Mouse (Mus musculus): ENCODE data around the gene Cela3b. TPM values are rescaled to one million over a fixed set of nuclear protein-coding genes. Genes with fewer than 3 reads are reported as not detected.
A peak's percentile ranks its signal among the peaks of the same experiment; 100 is the strongest.

Cela3b gene
- 232 and 273 TPM in 2 replicates for polyA plus RNA-seq (2015; fragmentation: Nextera tagmentation; extraction: Ambion mirVana)

DNA sequence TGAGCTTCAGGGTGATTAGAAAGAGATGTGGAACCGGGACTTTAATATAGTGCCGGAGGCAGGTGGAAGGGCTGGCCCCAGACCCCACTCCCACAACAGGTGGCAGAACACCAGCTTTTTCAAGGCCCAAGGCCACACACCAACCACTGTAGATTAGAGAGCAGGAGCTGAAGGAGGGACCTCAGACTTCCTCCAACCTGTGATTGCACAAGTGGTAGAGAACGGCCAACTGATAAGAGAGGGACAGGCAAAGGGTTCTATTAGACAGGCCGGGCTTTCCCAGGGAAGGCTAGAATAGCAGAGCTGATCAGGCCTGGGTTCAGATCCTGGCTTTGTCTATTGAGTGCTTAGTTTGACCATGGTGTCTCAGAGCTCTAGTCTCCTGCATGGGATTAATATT lies at the start of gene Cela3b:
TSS of gene Cela3b (minus strand) at position 39 of the 400 bp plus-strand sequence.
- Histone ChIP-seq H3K9me3 (no peaks in the 10 kb centered on the region), H3K27me3 (replicated peaks) (no peaks in the 10 kb centered on the region), H3K36me3 (no peaks in the 10 kb centered on the region), H3K9ac (no peak within 1 kb of the TSS), H3K4me1 (no peaks in the 10 kb centered on the region), H3K27ac (no peak within 1 kb of the TSS), H3K4me2 (no peak within 1 kb of the TSS), H3K4me3 (replicated peaks) (no peak within 1 kb of the TSS)
- ATAC-seq (ENCODE audit: insufficient read depth, low FRiP score, low read depth) = peak; percentile 56
- WGBS = 75% methylated on average over 4 of the region's 4 CpGs

DNA sequence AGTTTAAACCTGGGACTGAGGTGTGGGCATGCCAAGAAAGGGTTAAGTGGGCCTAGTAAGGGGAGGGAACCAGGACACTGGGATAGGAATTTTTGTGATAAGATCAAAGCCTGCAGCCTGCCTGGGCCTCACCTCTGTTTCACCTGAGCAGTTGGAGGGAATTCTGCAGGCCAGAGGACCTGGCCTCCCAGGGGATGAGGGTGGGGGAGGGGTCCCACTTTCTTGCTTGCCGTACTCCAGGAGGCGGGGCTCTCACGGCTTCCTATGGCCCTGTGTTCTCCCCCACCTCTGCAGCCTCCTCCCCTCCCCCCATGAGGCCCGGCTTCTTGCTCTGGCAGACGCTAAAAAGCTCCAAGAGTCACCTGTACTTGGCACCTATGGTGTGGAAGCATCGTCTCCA lies 49.4 kb upstream of the Cela3b start:
- Histone ChIP-seq H3K27me3 (replicated peaks) (no peaks in the 10 kb centered on the region), H3K9ac (no peak overlapping the region), H3K36me3 (0 out of 2 replicates have a peak, but pooled peaks cover 3% of the 10 kb centered on the region), H3K9me3 (no peaks in the 10 kb centered on the region), H3K4me2 (peak overlapping the region; percentile 32; the same call in 1 of the 2 replicates), H3K27ac (peak overlapping the region; percentile 82; the same call in 1 of the 2 replicates), H3K4me3 (replicated peaks) (no peak overlapping the region), H3K4me1 (peaks cover 85% of the 10 kb centered on the region)
- 12% methylated on average over 6 of the region's 6 CpGs for WGBS
- ATAC-seq (ENCODE audit: insufficient read depth, low FRiP score, low read depth) = peak; percentile 27

DNA sequence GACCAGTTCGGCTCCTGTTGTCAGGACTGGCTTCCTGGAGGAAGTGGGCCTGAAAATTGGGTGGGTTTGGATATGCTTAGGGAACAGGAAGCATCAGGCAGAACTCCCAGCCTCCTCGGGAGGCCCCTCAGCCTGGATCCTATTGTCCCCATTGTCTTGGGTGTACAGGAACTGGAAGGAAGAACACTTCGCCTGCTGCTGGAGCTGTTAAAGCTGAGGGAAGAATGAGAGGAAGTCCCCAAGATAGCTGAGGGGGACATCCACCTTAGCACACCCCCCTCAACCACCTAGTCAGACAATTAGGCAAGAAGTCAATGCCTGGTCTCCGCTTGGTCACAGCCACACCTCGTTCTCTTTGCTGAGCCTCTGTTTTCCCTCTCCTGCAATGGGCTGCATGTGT lies 48.0 kb upstream of the Cela3b start:
- 55% methylated on average over 5 of the region's 5 CpGs for WGBS
- Histone ChIP-seq H3K9me3 (no peaks in the 10 kb centered on the region), H3K4me2 (no peak overlapping the region), H3K27me3 (replicated peaks) (no peaks in the 10 kb centered on the region), H3K36me3 (0 out of 2 replicates have a peak, but pooled peaks cover 3% of the 10 kb centered on the region), H3K4me1 (peaks cover 86% of the 10 kb centered on the region), H3K27ac (peak overlapping the region; percentile 82; the same call in 1 of the 2 replicates), H3K4me3 (replicated peaks) (no peak overlapping the region), H3K9ac (no peak overlapping the region)
- ATAC-seq (ENCODE audit: insufficient read depth, low FRiP score, low read depth) = no peak

DNA sequence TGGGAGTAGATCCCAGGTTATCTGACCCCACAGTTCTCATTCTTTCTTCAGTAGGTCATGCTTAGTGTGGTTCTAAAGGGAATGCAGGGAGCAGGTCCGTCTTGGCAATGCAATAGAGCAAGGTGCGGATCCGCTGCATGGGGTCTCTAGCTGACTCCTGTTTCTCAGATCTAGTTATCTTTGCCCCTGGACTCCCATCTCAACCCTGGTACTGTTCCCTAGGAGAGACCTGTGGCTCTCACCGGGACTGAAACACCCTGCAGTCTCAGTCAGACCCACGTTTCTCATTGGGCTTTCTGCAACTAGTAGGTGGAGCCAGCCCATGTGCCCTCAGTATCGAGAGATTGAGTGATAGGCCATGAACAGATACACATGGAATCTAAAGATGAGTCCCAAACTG lies 47.3 kb upstream of the Cela3b start:
- Histone ChIP-seq H3K4me2 (peak overlapping the region; percentile 46), H3K9me3 (no peaks in the 10 kb centered on the region), H3K27me3 (replicated peaks) (no peaks in the 10 kb centered on the region), H3K4me3 (replicated peaks) (no peak overlapping the region), H3K36me3 (0 out of 2 replicates have a peak, but pooled peaks cover 3% of the 10 kb centered on the region), H3K27ac (peak overlapping the region; percentile 87), H3K9ac (no peak overlapping the region), H3K4me1 (peaks cover 93% of the 10 kb centered on the region)
- no peak for ATAC-seq (ENCODE audit: insufficient read depth, low FRiP score, low read depth)
- WGBS = 55% methylated on average over 6 of the region's 6 CpGs

DNA sequence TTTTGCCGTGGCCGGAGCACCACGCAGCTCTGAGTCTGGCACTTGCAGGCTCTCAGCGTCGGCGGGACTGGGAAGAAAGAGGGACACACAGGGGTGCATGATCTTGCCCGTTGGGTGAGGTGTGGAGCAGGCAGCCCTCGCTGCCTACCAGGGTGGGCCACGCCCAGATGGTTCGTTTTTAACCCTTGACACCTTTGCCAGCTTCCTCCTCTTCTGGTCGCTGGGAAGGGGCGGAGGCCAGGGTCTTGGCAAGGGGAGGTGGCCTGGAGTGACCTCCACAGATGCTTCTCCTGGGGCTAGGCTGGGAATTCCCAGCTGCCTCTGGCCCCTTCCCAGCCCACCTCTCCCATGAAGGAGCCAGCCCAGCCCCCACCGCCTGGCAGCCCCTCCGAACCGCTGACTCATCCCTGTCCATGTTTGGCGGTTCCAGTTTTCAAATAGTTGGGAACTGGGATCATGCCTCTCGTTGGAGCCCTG lies 46.5 kb upstream of the Cela3b start:
- Histone ChIP-seq H3K4me1 (peaks cover 92% of the 10 kb centered on the region), H3K27ac (peak overlapping the region; percentile 87), H3K27me3 (replicated peaks) (no peaks in the 10 kb centered on the region), H3K9ac (no peak overlapping the region), H3K36me3 (no peaks in the 10 kb centered on the region), H3K4me2 (peak overlapping the region; percentile 46), H3K4me3 (replicated peaks) (peak overlapping the region; percentile 3), H3K9me3 (no peaks in the 10 kb centered on the region)
- ATAC-seq (ENCODE audit: insufficient read depth, low FRiP score, low read depth) = no peak
- 8% methylated on average over 16 of the region's 17 CpGs for WGBS

DNA sequence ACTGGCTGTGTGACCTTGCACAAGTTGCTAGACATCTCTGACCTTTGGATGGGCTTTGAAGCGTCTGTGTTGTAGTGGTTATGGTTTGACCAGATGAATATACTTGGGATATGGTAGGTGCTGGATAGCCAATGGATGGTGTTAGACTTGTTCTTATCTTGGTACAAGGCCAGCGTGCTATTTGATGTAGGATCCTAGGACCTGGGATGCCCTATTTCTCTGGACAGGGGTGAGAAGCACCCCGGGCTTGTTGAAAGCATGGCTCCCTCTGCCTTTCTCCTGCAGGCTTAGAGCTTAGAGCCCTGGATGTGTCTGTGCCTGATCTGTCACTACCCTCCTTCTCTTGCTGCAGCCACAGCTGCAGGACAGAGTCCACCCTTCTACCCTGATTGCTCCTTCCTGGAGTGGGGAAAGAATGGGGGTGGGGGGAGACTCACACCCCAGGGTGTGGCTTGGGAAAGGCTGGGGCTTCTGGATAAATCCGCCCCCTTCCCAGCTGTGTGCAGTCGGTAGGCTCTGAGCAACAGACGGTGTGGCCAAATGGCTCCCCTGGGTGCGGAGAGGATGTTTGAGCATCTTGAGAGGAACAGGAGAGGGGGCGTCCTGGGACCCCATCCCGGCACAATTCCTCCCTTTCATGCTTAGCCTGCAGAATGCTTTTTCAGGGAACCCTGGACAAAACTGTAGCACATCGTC lies 45.9 kb upstream of the Cela3b start:
- Histone ChIP-seq H3K9me3 (no peaks in the 10 kb centered on the region), H3K9ac (no peak overlapping the region), H3K4me2 (peak overlapping the region; percentile 46), H3K4me1 (peaks cover 92% of the 10 kb centered on the region), H3K36me3 (no peaks in the 10 kb centered on the region), H3K27me3 (replicated peaks) (no peaks in the 10 kb centered on the region), H3K27ac (peak overlapping the region; percentile 87), H3K4me3 (replicated peaks) (peak overlapping the region; percentile 3)
- peak; percentile 40; the same call in 1 of the 2 replicates for ATAC-seq (ENCODE audit: insufficient read depth, low FRiP score, low read depth)
- WGBS = 19% methylated on average over 10 of the region's 10 CpGs

DNA sequence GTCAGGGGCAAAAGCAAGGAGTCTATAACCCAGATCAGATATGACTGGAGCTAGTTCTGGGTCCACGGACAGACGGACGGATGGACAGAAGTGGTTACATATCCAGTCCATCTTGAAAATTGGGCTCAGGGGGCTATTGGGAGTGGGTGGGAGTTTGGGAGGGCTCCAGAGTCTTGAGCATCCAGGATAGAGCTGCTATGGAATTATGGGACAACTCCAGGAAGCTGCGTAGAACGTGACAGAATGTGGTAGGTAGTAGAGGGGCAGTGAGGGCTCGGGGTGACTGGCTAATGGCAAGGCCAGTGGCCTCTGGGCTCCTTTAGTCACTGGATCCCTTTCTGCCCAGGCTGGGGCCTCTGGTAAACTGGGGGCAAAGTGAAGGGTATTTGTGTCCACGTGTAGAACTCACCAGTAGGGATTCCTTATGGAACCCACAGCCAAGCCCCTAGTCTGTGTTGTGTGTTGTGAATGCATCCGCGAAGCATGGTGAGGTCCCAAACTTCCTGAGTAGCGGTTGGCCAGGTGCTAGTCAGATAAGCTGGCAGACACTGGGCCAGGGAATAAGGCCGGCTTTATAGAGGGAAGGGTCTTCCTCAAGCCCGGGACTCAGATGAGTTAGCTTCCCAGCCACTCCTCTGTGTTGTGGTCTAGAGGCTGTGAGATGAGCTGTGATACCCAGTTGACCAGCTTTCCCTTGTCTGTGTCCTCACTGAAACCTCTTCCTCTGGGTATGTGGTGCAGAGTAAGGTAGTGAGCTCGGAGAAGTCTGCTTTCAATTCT lies 45.1 kb upstream of the Cela3b start:
- 73% methylated on average over 13 of the region's 13 CpGs for WGBS
- Histone ChIP-seq H3K9me3 (no peaks in the 10 kb centered on the region), H3K4me3 (replicated peaks) (no peak overlapping the region), H3K9ac (no peak overlapping the region), H3K4me1 (peaks cover 91% of the 10 kb centered on the region), H3K4me2 (peak overlapping the region; percentile 46; the same call in 1 of the 2 replicates), H3K27me3 (replicated peaks) (no peaks in the 10 kb centered on the region), H3K36me3 (no peaks in the 10 kb centered on the region), H3K27ac (peak overlapping the region; percentile 87)
- ATAC-seq (ENCODE audit: insufficient read depth, low FRiP score, low read depth) = no peak

DNA sequence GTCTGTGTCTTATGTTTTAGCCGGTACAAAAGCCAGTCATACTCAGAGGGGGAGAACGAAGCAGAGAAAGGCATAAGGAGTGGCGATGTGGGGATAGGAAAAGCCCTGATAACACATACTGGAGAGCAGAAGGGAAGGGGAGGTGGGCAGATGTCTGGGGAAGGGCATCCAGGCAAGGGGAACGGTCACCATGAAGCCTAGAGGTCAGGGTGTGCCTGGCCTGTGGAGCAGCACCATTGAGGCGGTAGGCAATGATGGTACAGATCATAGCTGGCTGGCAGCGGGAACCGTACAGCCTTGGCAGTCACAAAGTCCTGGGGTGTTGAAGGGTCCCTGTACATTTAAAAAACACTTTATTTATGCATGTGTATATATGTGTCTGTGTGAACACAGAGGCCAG lies 44.4 kb upstream of the Cela3b start:
- Histone ChIP-seq H3K36me3 (no peaks in the 10 kb centered on the region), H3K4me3 (replicated peaks) (no peak overlapping the region), H3K27ac (no peak overlapping the region), H3K27me3 (replicated peaks) (no peaks in the 10 kb centered on the region), H3K9ac (no peak overlapping the region), H3K4me2 (no peak overlapping the region), H3K9me3 (no peaks in the 10 kb centered on the region), H3K4me1 (peaks cover 93% of the 10 kb centered on the region)
- no peak for ATAC-seq (ENCODE audit: insufficient read depth, low FRiP score, low read depth)
- 84% methylated on average over 7 of the region's 7 CpGs for WGBS

DNA sequence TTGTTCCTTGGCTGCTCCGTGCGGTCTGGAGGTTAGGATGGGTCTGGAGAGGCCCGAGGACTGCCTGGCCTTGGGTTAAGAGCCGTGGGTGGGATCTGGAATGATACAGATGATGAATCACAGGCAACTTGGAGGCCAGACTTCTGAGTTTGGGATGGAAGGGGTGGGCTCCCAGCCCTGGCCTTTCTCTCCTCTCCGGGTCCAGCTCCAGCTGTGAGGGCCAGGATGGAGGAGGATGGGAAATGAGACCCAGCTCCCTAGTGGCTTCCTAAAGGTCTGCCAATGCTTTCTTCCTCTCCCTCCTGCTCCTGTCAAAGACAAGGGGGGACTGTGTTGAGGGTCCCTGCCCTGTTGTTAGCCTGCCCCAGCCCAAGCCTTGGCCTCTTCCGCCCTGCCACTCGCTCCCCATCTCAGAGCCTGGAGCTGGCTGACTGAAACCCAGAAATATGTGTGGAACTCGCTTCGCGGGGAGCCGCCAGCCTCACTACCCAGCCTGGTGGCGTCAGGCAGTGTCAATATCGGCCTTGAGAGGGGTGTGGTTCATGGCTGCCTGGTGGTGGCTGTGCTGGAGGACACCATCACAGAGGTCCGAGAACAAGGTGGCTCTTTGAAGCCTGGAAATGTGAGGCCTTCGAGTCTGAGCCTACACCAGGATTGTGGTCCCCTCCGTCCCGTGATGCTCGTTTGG lies 43.5 kb upstream of the Cela3b start:
- ATAC-seq (ENCODE audit: insufficient read depth, low FRiP score, low read depth) = 0 out of 2 replicates have a peak, but pooled peaks have one; percentile 3
- H3K9ac ChIP-seq = no peak overlapping the region; the same call in 1 of the 2 replicates

DNA sequence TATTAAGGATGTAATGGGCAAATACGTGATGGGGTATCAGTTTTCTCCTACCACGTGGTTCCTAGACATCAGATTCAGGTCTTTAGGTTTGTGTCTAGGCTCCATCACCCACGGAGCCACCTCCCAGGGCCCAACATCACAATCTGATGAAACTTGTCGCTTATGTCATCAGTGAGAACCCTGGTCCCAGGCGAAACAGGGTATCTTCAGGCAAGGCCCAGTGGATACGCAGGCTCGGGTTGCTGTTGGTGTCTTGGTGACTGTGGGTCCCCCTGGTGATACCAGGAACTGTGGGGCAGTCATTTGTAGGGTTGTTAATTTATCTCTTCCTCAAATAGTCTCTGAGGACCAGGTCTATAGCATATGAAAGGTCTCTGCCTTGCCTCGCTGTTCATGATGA lies 42.9 kb upstream of the Cela3b start:
- peak overlapping the region; percentile 24; the same call in 1 of the 2 replicates for H3K4me2 ChIP-seq
- H3K9ac ChIP-seq = no peak overlapping the region
- H3K4me3 ChIP-seq (replicated peaks) = no peak overlapping the region
- no peaks in the 10 kb centered on the region for H3K36me3 ChIP-seq
- H3K4me1 ChIP-seq = peaks cover 83% of the 10 kb centered on the region
- WGBS = 82% methylated on average over 8 of the region's 8 CpGs
- H3K9me3 ChIP-seq = no peaks in the 10 kb centered on the region
- ATAC-seq (ENCODE audit: insufficient read depth, low FRiP score, low read depth) = no peak
- H3K27ac ChIP-seq = peak overlapping the region; percentile 46
- no peaks in the 10 kb centered on the region for H3K27me3 ChIP-seq (replicated peaks)

More for the DNA sequence above, 43.5 kb upstream of the Cela3b start:
- Histone ChIP-seq H3K36me3 (no peaks in the 10 kb centered on the region), H3K27me3 (replicated peaks) (no peaks in the 10 kb centered on the region), H3K4me3 (replicated peaks) (no peak overlapping the region), H3K9me3 (no peaks in the 10 kb centered on the region), H3K4me2 (peak overlapping the region; percentile 24), H3K27ac (peak overlapping the region; percentile 46), H3K4me1 (peaks cover 88% of the 10 kb centered on the region)
- WGBS = 43% methylated on average over 18 of the region's 18 CpGs

DNA sequence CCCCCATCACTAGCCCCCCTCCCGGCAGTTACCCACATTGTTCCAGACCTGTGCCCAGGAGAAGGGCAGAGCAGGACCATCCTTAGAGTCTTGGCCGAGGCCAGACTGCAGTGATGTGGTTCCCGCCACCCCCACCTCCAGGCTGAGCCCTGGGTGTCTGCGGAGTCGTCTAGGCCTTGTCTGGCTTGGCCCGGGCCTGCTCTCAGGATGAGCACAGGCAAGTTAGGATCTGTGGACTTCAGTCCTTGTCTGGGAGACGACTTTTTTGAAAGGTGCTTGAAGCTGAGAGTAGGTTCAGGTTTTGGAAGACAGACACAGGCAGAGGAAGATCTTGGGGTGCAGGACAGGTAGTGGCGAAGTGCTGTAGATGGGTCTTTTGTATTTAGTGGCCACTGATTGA lies 41.0 kb upstream of the Cela3b start:
- Histone ChIP-seq H3K9ac (no peak overlapping the region), H3K27ac (peak overlapping the region; percentile 46)

More for the DNA sequence above, 41.0 kb upstream of the Cela3b start:
- Histone ChIP-seq H3K4me3 (replicated peaks) (0 out of 2 replicates have a peak overlapping the region, but pooled peaks have one; percentile 78), H3K9me3 (no peaks in the 10 kb centered on the region), H3K27me3 (replicated peaks) (no peaks in the 10 kb centered on the region), H3K4me2 (peak overlapping the region; percentile 85), H3K4me1 (peaks cover 70% of the 10 kb centered on the region), H3K36me3 (no peaks in the 10 kb centered on the region)
- ATAC-seq (ENCODE audit: insufficient read depth, low FRiP score, low read depth) = no peak
- 55% methylated on average over 8 of the region's 8 CpGs for WGBS

Data from stomach, embryonic 15.5 days (tissue).